21 mouse cellular contexts compared by ENCODE assay signal in genomic region chr5:21314696-21315095, GRCm38 (mm10). TPM values are rescaled to one million over a fixed set of nuclear protein-coding genes. Genes with fewer than 3 reads are reported as not detected.
DNase-seq lines count a peak whose midpoint lies in the region; ATAC-seq and TF ChIP-seq lines count a peak whose summit lies in the region.
"Had no signal": no experiment of that assay in that cellular context is flagged by ENCODE, and none has a peak within 500 bp of the region (broad histone marks: within the 10 kb centered on the region; RNA-seq: fewer than 3 reads in every experiment).

No protein-coding gene starts in this region.

- H3K4me2 ChIP-seq in forebrain, postnatal 0 days (ENCODE audit: low read depth) = no peak overlapping the region
- no peak overlapping the region for H3K4me2 ChIP-seq in forebrain, embryonic 14.5 days (ENCODE audit: low read length)

- H3K27ac ChIP-seq in forebrain, postnatal 0 days (ENCODE audit: low read depth, low read length) = no peak overlapping the region
- no peak overlapping the region for H3K27ac ChIP-seq in forebrain, embryonic 14.5 days (ENCODE audit: low read depth, low read length)

- H3K9me3 ChIP-seq in forebrain, postnatal 0 days (ENCODE audit: low read length) = no peaks in the 10 kb centered on the region
- no peaks in the 10 kb centered on the region for H3K9me3 ChIP-seq in forebrain, embryonic 14.5 days (replicated peaks; ENCODE audit: control insufficient read depth, low read length)
- H3K9me3 ChIP-seq: G1E had no signal

- no peak for TF ChIP-seq CTCF in forebrain, postnatal 0 days (IDR thresholded peaks at IDR 0.05; ENCODE audit: low read depth)

- H3K9ac ChIP-seq in forebrain, postnatal 0 days = no peak overlapping the region
- no peak overlapping the region for H3K9ac ChIP-seq in forebrain, embryonic 14.5 days (ENCODE audit: low read length)

- DNase-seq in forebrain, postnatal 0 days = peak; percentile 26
- DNase-seq in forebrain, embryonic 14.5 days (ENCODE audit: low spot score) = no peak
- no peak for DNase-seq in frontal cortex, postnatal 10 days (ENCODE audit: low spot score in 2 of 2)
- DNase-seq in right cerebral cortex, postnatal 10 days (ENCODE audit: low spot score in 2 of 2) = peak; percentile 36 to 65
- no peak for DNase-seq in right cerebral cortex, adult 18-20 months
- DNase-seq: adrenal gland, adult 2 months; adrenal gland, adult 8-10 months; adrenal gland, postnatal 10 days; adrenal gland, postnatal 14 days; adrenal gland, postnatal 25 days; adrenal gland, postnatal 36 days; B cell, adult 2 months; cerebellum, adult 11 months; cerebellum, adult 11-12 months; cerebellum, adult 18-20 months had no signal

- 76% methylated on average over 3 of the region's 3 CpGs for WGBS in forebrain, postnatal 0 days
- 81% methylated on average over 3 of the region's 3 CpGs for WGBS in forebrain, embryonic 14.5 days

- H3K4me1 ChIP-seq in forebrain, postnatal 0 days (ENCODE audit: insufficient read depth) = no peaks in the 10 kb centered on the region
- no peaks in the 10 kb centered on the region for H3K4me1 ChIP-seq in forebrain, embryonic 14.5 days (ENCODE audit: control insufficient read depth, insufficient read depth, low read length)

- no peaks in the 10 kb centered on the region for H3K27me3 ChIP-seq in forebrain, postnatal 0 days (ENCODE audit: insufficient read depth, low read length)
- no peaks in the 10 kb centered on the region for H3K27me3 ChIP-seq in forebrain, embryonic 14.5 days (replicated peaks; ENCODE audit: control insufficient read depth, insufficient read depth, low read length)
- H3K27me3 ChIP-seq: CH12.LX had no signal

- peak; percentile 69 for ATAC-seq in forebrain, postnatal 0 days
- no peak for ATAC-seq in forebrain, embryonic 14.5 days
- 0 out of 2 replicates have a peak, but pooled peaks have one; percentile 47 for ATAC-seq in frontal cortex, adult (ENCODE audit: low TSS enrichment)
- ATAC-seq: activated CD4-positive, CD25-positive, alpha-beta regulatory T cell, adult 4 months; CD4-positive, CD25-positive, alpha-beta regulatory T cell, adult 4 months; Patski had no signal

- no peaks in the 10 kb centered on the region for H3K36me3 ChIP-seq in forebrain, postnatal 0 days (ENCODE audit: insufficient read depth)
- H3K36me3 ChIP-seq in forebrain, embryonic 14.5 days (ENCODE audit: control insufficient read depth, insufficient read depth, low read length) = no peaks in the 10 kb centered on the region
- H3K36me3 ChIP-seq: G1E had no signal

- H3K4me3 ChIP-seq in forebrain, postnatal 0 days (ENCODE audit: low read depth, low read length) = no peak overlapping the region
- no peak overlapping the region for H3K4me3 ChIP-seq in forebrain, embryonic 14.5 days (ENCODE audit: low read depth, low read length)

RNA-seq across cellular contexts. Expression of gene Fgl2, which starts 57.7 kb away (rescaled TPM):
- 3.2 and 4.1 TPM in 2 replicates for total RNA-seq in forebrain, postnatal 0 days (2014; rRNA removed)
- 0.70 and 1.1 TPM in 2 replicates for polyA plus RNA-seq in forebrain, postnatal 0 days (2015; fragmentation: Nextera tagmentation; extraction: Ambion mirVana)
- 0.79 and 1.3 TPM in 2 replicates for polyA plus RNA-seq in forebrain, embryonic 14.5 days (2014; fragmentation: Nextera tagmentation; extraction: Ambion mirVana)
- polyA plus RNA-seq: Patski had no signal

Comparison
In these comparisons a context has a peak if more than half of its experiments do, and no peak if none do; other contexts are left out.
1. DNase-seq: peak in forebrain, postnatal 0 days (single experiment) and right cerebral cortex, postnatal 10 days (2 of 2); none in forebrain, embryonic 14.5 days (single experiment), frontal cortex, postnatal 10 days (0 of 2) and right cerebral cortex, adult 18-20 months (single experiment).